Mouse (Mus musculus): Measurements from ENCODE around the gene G0s2. TPM values are rescaled to one million over a fixed set of nuclear protein-coding genes. Genes with fewer than 3 reads are reported as not detected.

G0s2 gene
- polyA plus RNA-seq, 1 experiment from 2014 or later = 27.4 TPM

GRCm38 (mm10) chr1:193230935-193231334 is 42.1 kb downstream of the G0s2 start:
- H3K4me2 ChIP-seq (replicated peaks; ENCODE audit: low read depth) = no peak overlapping the region
- DNase-seq (ENCODE audit: low spot score) = no peak
- no peak overlapping the region for H3K9ac ChIP-seq (ENCODE audit: low read length)
- H3K9me3 ChIP-seq (ENCODE audit: control insufficient read depth, low read length) = no peaks in the 10 kb centered on the region
- H3K27me3 ChIP-seq (ENCODE audit: control insufficient read depth, insufficient read depth, low read length) = no peaks in the 10 kb centered on the region
- H3K4me1 ChIP-seq (replicated peaks; ENCODE audit: control insufficient read depth, insufficient read depth) = no peaks in the 10 kb centered on the region
- 47% methylated on average over 5 of the region's 5 CpGs for WGBS
- no peaks in the 10 kb centered on the region for H3K36me3 ChIP-seq (ENCODE audit: control insufficient read depth, insufficient read depth, low read length)
- TF ChIP-seq EP300 (optimal IDR thresholded peaks at IDR 0.05) (no peak), CTCF (IDR thresholded peaks at IDR 0.05; ENCODE audit: low read depth) (no peak)
- H3K4me3 ChIP-seq (ENCODE audit: low read depth, low read length) = no peak overlapping the region
- no peak overlapping the region for H3K27ac ChIP-seq (replicated peaks)
- no peak for ATAC-seq (ENCODE audit: low FRiP score, low TSS enrichment)

- H3K4me1 ChIP-seq (replicated peaks; ENCODE audit: control insufficient read depth, insufficient read depth) = no peaks in the 10 kb centered on the region
- H3K9ac ChIP-seq (ENCODE audit: low read length) = no peak overlapping the region
- 30% methylated on average over 3 of the region's 3 CpGs for WGBS
- no peak overlapping the region for H3K4me3 ChIP-seq (ENCODE audit: low read depth, low read length)
- H3K36me3 ChIP-seq (ENCODE audit: control insufficient read depth, insufficient read depth, low read length) = no peaks in the 10 kb centered on the region
- H3K4me2 ChIP-seq (replicated peaks; ENCODE audit: low read depth) = no peak overlapping the region
- DNase-seq (ENCODE audit: low spot score) (no peak), ATAC-seq (ENCODE audit: low FRiP score, low TSS enrichment) (no peak)
- no peaks in the 10 kb centered on the region for H3K27me3 ChIP-seq (ENCODE audit: control insufficient read depth, insufficient read depth, low read length)
- no peaks in the 10 kb centered on the region for H3K9me3 ChIP-seq (ENCODE audit: control insufficient read depth, low read length)
- H3K27ac ChIP-seq (replicated peaks) = no peak overlapping the region
- TF ChIP-seq CTCF (IDR thresholded peaks at IDR 0.05; ENCODE audit: low read depth) (no peak), EP300 (optimal IDR thresholded peaks at IDR 0.05) (no peak)
Measured at GRCm38 (mm10) chr1:193230531-193230930, 42.5 kb downstream of the G0s2 start.

GRCm38 (mm10) chr1:193229570-193229969 is 43.4 kb downstream of the G0s2 start:
- ATAC-seq (ENCODE audit: low FRiP score, low TSS enrichment) (no peak), DNase-seq (ENCODE audit: low spot score) (no peak)
- Histone ChIP-seq H3K36me3 (ENCODE audit: control insufficient read depth, insufficient read depth, low read length) (no peaks in the 10 kb centered on the region), H3K27me3 (ENCODE audit: control insufficient read depth, insufficient read depth, low read length) (no peaks in the 10 kb centered on the region), H3K9me3 (ENCODE audit: control insufficient read depth, low read length) (no peaks in the 10 kb centered on the region), H3K27ac (replicated peaks) (no peak overlapping the region), H3K4me2 (replicated peaks; ENCODE audit: low read depth) (no peak overlapping the region), H3K4me3 (ENCODE audit: low read depth, low read length) (no peak overlapping the region), H3K4me1 (replicated peaks; ENCODE audit: control insufficient read depth, insufficient read depth) (no peaks in the 10 kb centered on the region), H3K9ac (ENCODE audit: low read length) (no peak overlapping the region)
- TF ChIP-seq EP300 (optimal IDR thresholded peaks at IDR 0.05) (no peak), CTCF (IDR thresholded peaks at IDR 0.05; ENCODE audit: low read depth) (no peak)
- 93% methylated on average over 5 of the region's 5 CpGs for whole genome bisulfite sequencing

GRCm38 (mm10) chr1:193227537-193227936 is 45.5 kb downstream of the G0s2 start:
- Histone ChIP-seq H3K9ac (ENCODE audit: low read length) (no peak overlapping the region), H3K27ac (replicated peaks) (no peak overlapping the region), H3K4me3 (ENCODE audit: low read depth, low read length) (no peak overlapping the region), H3K4me1 (replicated peaks; ENCODE audit: control insufficient read depth, insufficient read depth) (no peaks in the 10 kb centered on the region), H3K9me3 (ENCODE audit: control insufficient read depth, low read length) (no peaks in the 10 kb centered on the region), H3K36me3 (ENCODE audit: control insufficient read depth, insufficient read depth, low read length) (no peaks in the 10 kb centered on the region), H3K27me3 (ENCODE audit: control insufficient read depth, insufficient read depth, low read length) (no peaks in the 10 kb centered on the region), H3K4me2 (replicated peaks; ENCODE audit: low read depth) (no peak overlapping the region)
- WGBS = 77% methylated on average over 4 of the region's 4 CpGs
- no peak for DNase-seq (ENCODE audit: low spot score)
- no peak for TF ChIP-seq EP300 (optimal IDR thresholded peaks at IDR 0.05)
- TF ChIP-seq CTCF (IDR thresholded peaks at IDR 0.05; ENCODE audit: low read depth) = no peak
- no peak for ATAC-seq (ENCODE audit: low FRiP score, low TSS enrichment)

- H3K9me3 ChIP-seq (ENCODE audit: control insufficient read depth, low read length) = no peaks in the 10 kb centered on the region
- H3K36me3 ChIP-seq (ENCODE audit: control insufficient read depth, insufficient read depth, low read length) = no peaks in the 10 kb centered on the region
- no peak for DNase-seq (ENCODE audit: low spot score)
- no peak overlapping the region for H3K4me2 ChIP-seq (replicated peaks; ENCODE audit: low read depth)
- TF ChIP-seq EP300 (optimal IDR thresholded peaks at IDR 0.05) = no peak
- no peak for TF ChIP-seq CTCF (IDR thresholded peaks at IDR 0.05; ENCODE audit: low read depth)
- ATAC-seq (ENCODE audit: low FRiP score, low TSS enrichment) = no peak
- H3K4me3 ChIP-seq (ENCODE audit: low read depth, low read length) = no peak overlapping the region
- no peaks in the 10 kb centered on the region for H3K4me1 ChIP-seq (replicated peaks; ENCODE audit: control insufficient read depth, insufficient read depth)
- H3K27me3 ChIP-seq (ENCODE audit: control insufficient read depth, insufficient read depth, low read length) = no peaks in the 10 kb centered on the region
- no peak overlapping the region for H3K27ac ChIP-seq (replicated peaks)
- WGBS = 39% methylated on average over 7 of the region's 7 CpGs
- no peak overlapping the region for H3K9ac ChIP-seq (ENCODE audit: low read length)
Measured at GRCm38 (mm10) chr1:193226724-193227522, 46.1 kb downstream of the G0s2 start.

GRCm38 (mm10) chr1:193226114-193226513 is 46.9 kb downstream of the G0s2 start:
- H3K4me2 ChIP-seq (replicated peaks; ENCODE audit: low read depth) = no peak overlapping the region
- H3K27me3 ChIP-seq (ENCODE audit: control insufficient read depth, insufficient read depth, low read length) = no peaks in the 10 kb centered on the region
- no peaks in the 10 kb centered on the region for H3K4me1 ChIP-seq (replicated peaks; ENCODE audit: control insufficient read depth, insufficient read depth)
- 89% methylated on average over 4 of the region's 4 CpGs for WGBS
- H3K9ac ChIP-seq (ENCODE audit: low read length) = no peak overlapping the region
- ATAC-seq (ENCODE audit: low FRiP score, low TSS enrichment) (no peak), DNase-seq (ENCODE audit: low spot score) (no peak)
- no peak overlapping the region for H3K4me3 ChIP-seq (ENCODE audit: low read depth, low read length)
- no peaks in the 10 kb centered on the region for H3K9me3 ChIP-seq (ENCODE audit: control insufficient read depth, low read length)
- no peak for TF ChIP-seq CTCF (IDR thresholded peaks at IDR 0.05; ENCODE audit: low read depth)
- no peak for TF ChIP-seq EP300 (optimal IDR thresholded peaks at IDR 0.05)
- H3K36me3 ChIP-seq (ENCODE audit: control insufficient read depth, insufficient read depth, low read length) = no peaks in the 10 kb centered on the region
- no peak overlapping the region for H3K27ac ChIP-seq (replicated peaks)
